Mouse (Mus musculus) forelimb bud, embryonic 11.5 days (tissue): ENCODE measurements around the gene Trp53.

Source experiments
- DNase-seq: peaks from one replicate; pipeline ENCODE4 v3.0.0-alpha.2; 2012; ENCODE audit warnings: low read depth, low spot score

Trp53 gene

GRCm38 (mm10) chr11:69560896-69561854 lies 19.0 kb upstream of the Trp53 start:
- peak; percentile 89 for DNase-seq

- no peak for DNase-seq
These were observed 16.8 kb upstream of the Trp53 start for GRCm38 (mm10) chr11:69563373-69563772.

- DNase-seq, result no peak
These were observed 15.8 kb upstream of the Trp53 start for GRCm38 (mm10) chr11:69564391-69564790.

- no peak for DNase-seq
These were observed 15.0 kb upstream of the Trp53 start for GRCm38 (mm10) chr11:69565131-69565530.

- DNase-seq, result no peak
These were observed 4.9 kb upstream of the Trp53 start for GRCm38 (mm10) chr11:69575220-69575619.

GRCm38 (mm10) chr11:69576307-69576706 lies 3.9 kb upstream of the Trp53 start:
- no peak for DNase-seq

GRCm38 (mm10) chr11:69578301-69578700 lies 1.9 kb upstream of the Trp53 start:
- DNase-seq, result no peak

- peak; percentile 99 for DNase-seq
These were observed 786 bp upstream of the Trp53 start for GRCm38 (mm10) chr11:69579128-69580017.

- DNase-seq, result no peak
These were observed 500 bp downstream of the Trp53 start for GRCm38 (mm10) chr11:69580572-69581146.

GRCm38 (mm10) chr11:69581147-69581688 lies 1.1 kb downstream of the Trp53 start:
- DNase-seq, result peak; percentile 94

GRCm38 (mm10) chr11:69581814-69582213 lies 1.7 kb downstream of the Trp53 start:
- no peak for DNase-seq

GRCm38 (mm10) chr11:69582230-69582805 lies 2.2 kb downstream of the Trp53 start:
- DNase-seq, result no peak

GRCm38 (mm10) chr11:69584008-69584407 lies 3.8 kb downstream of the Trp53 start:
- no peak for DNase-seq

- no peak for DNase-seq
These were observed 4.8 kb downstream of the Trp53 start for GRCm38 (mm10) chr11:69584937-69585336.

- no peak for DNase-seq
These were observed 5.7 kb downstream of the Trp53 start for GRCm38 (mm10) chr11:69585718-69586325.

GRCm38 (mm10) chr11:69589207-69589834 lies 9.2 kb downstream of the Trp53 start:
- no peak for DNase-seq

- no peak for DNase-seq
These were observed 10.5 kb downstream of the Trp53 start for GRCm38 (mm10) chr11:69590622-69591021.

- DNase-seq, result no peak
These were observed 11.3 kb downstream of the Trp53 start for GRCm38 (mm10) chr11:69591424-69591823.

GRCm38 (mm10) chr11:69591899-69592637 lies 11.9 kb downstream of the Trp53 start:
- no peak for DNase-seq

- DNase-seq, result no peak
These were observed 12.6 kb downstream of the Trp53 start for GRCm38 (mm10) chr11:69592799-69593198.
